Comparison of ENCODE assay signal across 11 mouse cellular contexts in the genomic region with DNA sequence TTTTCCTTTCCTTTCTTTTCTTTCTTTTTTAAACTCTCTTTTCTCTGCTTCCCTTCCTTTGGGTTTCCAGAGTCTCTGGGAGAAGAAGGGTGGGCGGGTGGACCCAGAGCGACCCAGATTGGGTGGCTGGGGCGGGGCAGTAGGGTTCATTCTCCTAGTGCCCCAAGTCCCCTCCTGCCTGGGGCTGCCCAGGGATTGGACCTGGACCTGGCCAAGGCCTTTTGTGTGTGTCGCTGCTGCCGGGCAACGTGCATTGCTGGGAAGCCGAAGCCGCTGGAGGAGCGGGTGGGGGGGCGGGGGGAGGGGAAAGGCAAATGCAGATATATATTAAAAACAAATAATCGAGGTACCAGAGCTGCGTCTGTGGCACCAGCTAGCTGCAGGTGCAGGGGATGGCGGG. TPM values are rescaled to one million over a fixed set of nuclear protein-coding genes. Genes with fewer than 3 reads are reported as not detected.
A peak's percentile ranks its signal among the peaks of the same experiment; 100 is the strongest.
DNase-seq lines count a peak whose midpoint lies in the region; ATAC-seq lines count a peak whose summit lies in the region.
"Had no signal": no experiment of that assay in that cellular context is flagged by ENCODE, and none has a peak within 500 bp of the region (broad histone marks: within the 10 kb centered on the region; RNA-seq: fewer than 3 reads in every experiment).

No protein-coding gene starts in this region.

- H3K9ac ChIP-seq in kidney, embryonic 16.5 days (replicated peaks; ENCODE audit: low read length): peak overlapping the region; percentile 78; the same call in 1 of the 2 replicates
- peak overlapping the region; percentile 80 for H3K9ac ChIP-seq in forebrain, embryonic 11.5 days (ENCODE audit: low read length)
- no peak overlapping the region; the same call in 1 of the 2 replicates for H3K9ac ChIP-seq in intestine, embryonic 14.5 days (ENCODE audit: low read length)
- peak overlapping the region; percentile 77 for H3K9ac ChIP-seq in neural tube, embryonic 14.5 days (replicated peaks; ENCODE audit: low read depth, low read length)

- peak overlapping the region; percentile 34 for H3K27ac ChIP-seq in kidney, embryonic 16.5 days (ENCODE audit: low read length)
- H3K27ac ChIP-seq in forebrain, embryonic 11.5 days (ENCODE audit: low read depth, low read length): no peak overlapping the region
- no peak overlapping the region for H3K27ac ChIP-seq in intestine, embryonic 14.5 days (ENCODE audit: low read depth)
- H3K27ac ChIP-seq in neural tube, embryonic 14.5 days (ENCODE audit: low read depth, low read length): peak overlapping the region; percentile 83; the same call in 1 of the 2 replicates

- WGBS in kidney, embryonic 16.5 days: 8% methylated on average over 13 of the region's 13 CpGs
- 3% methylated on average over 12 of the region's 13 CpGs for WGBS in forebrain, embryonic 11.5 days
- WGBS in intestine, embryonic 14.5 days: 7% methylated on average over 12 of the region's 13 CpGs
- 2% methylated on average over 13 of the region's 13 CpGs for WGBS in neural tube, embryonic 14.5 days

- H3K36me3 ChIP-seq in kidney, embryonic 16.5 days (ENCODE audit: insufficient read depth, low read length): no peaks in the 10 kb centered on the region
- no peaks in the 10 kb centered on the region for H3K36me3 ChIP-seq in forebrain, embryonic 11.5 days (ENCODE audit: control insufficient read depth, insufficient read depth, low read length)
- no peaks in the 10 kb centered on the region for H3K36me3 ChIP-seq in intestine, embryonic 14.5 days (ENCODE audit: control insufficient read depth, insufficient read depth, low read length)
- H3K36me3 ChIP-seq in neural tube, embryonic 14.5 days (ENCODE audit: control insufficient read depth, insufficient read depth, low read length): no peaks in the 10 kb centered on the region

- peaks cover 52% of the 10 kb centered on the region for H3K4me1 ChIP-seq in kidney, embryonic 16.5 days (ENCODE audit: insufficient read depth, low read length)
- H3K4me1 ChIP-seq in forebrain, embryonic 11.5 days (replicated peaks; ENCODE audit: control insufficient read depth, insufficient read depth, low read length): peaks cover 32% of the 10 kb centered on the region; the same call in 1 of the 2 replicates
- peaks cover 10% of the 10 kb centered on the region; the same call in 1 of the 2 replicates for H3K4me1 ChIP-seq in intestine, embryonic 14.5 days (replicated peaks; ENCODE audit: control insufficient read depth, insufficient read depth, low read length)
- peaks cover 27% of the 10 kb centered on the region for H3K4me1 ChIP-seq in neural tube, embryonic 14.5 days (ENCODE audit: control insufficient read depth, insufficient read depth, low read length)

- peaks cover 20% of the 10 kb centered on the region for H3K27me3 ChIP-seq in kidney, embryonic 16.5 days (ENCODE audit: insufficient read depth, low read length)
- peaks cover 2% of the 10 kb centered on the region; the same call in 1 of the 2 replicates for H3K27me3 ChIP-seq in forebrain, embryonic 11.5 days (ENCODE audit: control insufficient read depth, insufficient read depth, low read length)
- H3K27me3 ChIP-seq in intestine, embryonic 14.5 days (replicated peaks; ENCODE audit: control insufficient read depth, insufficient read depth, low read length): peaks cover 37% of the 10 kb centered on the region
- no peaks in the 10 kb centered on the region for H3K27me3 ChIP-seq in neural tube, embryonic 14.5 days (ENCODE audit: control insufficient read depth, insufficient read depth, low read length)

- ATAC-seq in kidney, embryonic 16.5 days (ENCODE audit: low FRiP score, low TSS enrichment): no peak
- ATAC-seq in forebrain, embryonic 11.5 days (replicated peaks; ENCODE audit: low FRiP score): peak; percentile 40
- no peak for ATAC-seq in intestine, embryonic 14.5 days (replicated peaks; ENCODE audit: low FRiP score, low TSS enrichment, low read depth)
- ATAC-seq in neural tube, embryonic 14.5 days (ENCODE audit: low read depth): no peak

- peak overlapping the region; percentile 92 for H3K4me2 ChIP-seq in kidney, embryonic 16.5 days (replicated peaks; ENCODE audit: low read depth, low read length)
- peak overlapping the region; percentile 94 for H3K4me2 ChIP-seq in forebrain, embryonic 11.5 days (ENCODE audit: low read depth, low read length, severe bottlenecking)
- peak overlapping the region; percentile 73 for H3K4me2 ChIP-seq in intestine, embryonic 14.5 days (ENCODE audit: low read length)
- H3K4me2 ChIP-seq in neural tube, embryonic 14.5 days (ENCODE audit: low read depth, low read length): peak overlapping the region; percentile 70

- H3K4me3 ChIP-seq in kidney, embryonic 16.5 days (ENCODE audit: low read length): peak overlapping the region; percentile 51
- H3K4me3 ChIP-seq in forebrain, embryonic 11.5 days (ENCODE audit: low read depth, low read length): no peak overlapping the region; the same call in 1 of the 2 replicates
- H3K4me3 ChIP-seq in intestine, embryonic 14.5 days (ENCODE audit: low read depth, low read length): peak overlapping the region; percentile 44; the same call in 1 of the 2 replicates
- H3K4me3 ChIP-seq in neural tube, embryonic 14.5 days (ENCODE audit: low read depth, low read length): peak overlapping the region; percentile 37; the same call in 1 of the 2 replicates

- no peaks in the 10 kb centered on the region for H3K9me3 ChIP-seq in kidney, embryonic 16.5 days (ENCODE audit: low read length)
- H3K9me3 ChIP-seq in forebrain, embryonic 11.5 days (ENCODE audit: control insufficient read depth, low read length): no peaks in the 10 kb centered on the region
- H3K9me3 ChIP-seq in intestine, embryonic 14.5 days (ENCODE audit: control insufficient read depth, low read length): no peaks in the 10 kb centered on the region
- H3K9me3 ChIP-seq in neural tube, embryonic 14.5 days (ENCODE audit: control insufficient read depth, low read length): no peaks in the 10 kb centered on the region
- H3K9me3 ChIP-seq: megakaryocyte, embryonic 14.5 days had no signal

- no peak for DNase-seq in kidney, adult 8-10 months
- peak; percentile 71 for DNase-seq in forebrain, embryonic 11.5 days (ENCODE audit: low spot score)
- no peak for DNase-seq in intestine, embryonic 14.5 days (ENCODE audit: low spot score)
- DNase-seq in layer of hippocampus, adult 18-20 months (ENCODE audit: low spot score in 2 of 2): no peak
- DNase-seq in layer of hippocampus, postnatal 25 days (ENCODE audit: extremely low spot score in 1 of 2, low spot score in 1 of 2): no peak
- DNase-seq in layer of hippocampus, postnatal 14 days (ENCODE audit: low spot score in 2 of 2): no peak

RNA-seq across cellular contexts. Expression of a gene that starts 10.2 kb away (rescaled TPM):
- polyA plus RNA-seq in kidney, embryonic 16.5 days (2015; fragmentation: Nextera tagmentation; extraction: Ambion mirVana): 27.4 and 27.7 TPM in 2 replicates
- not detected in 2 replicates for polyA plus RNA-seq in forebrain, embryonic 11.5 days (2014; fragmentation: Nextera tagmentation; extraction: Ambion mirVana)
- polyA plus RNA-seq in intestine, embryonic 14.5 days (2014; fragmentation: Nextera tagmentation; extraction: Ambion mirVana): not detected in 2 replicates
- polyA plus RNA-seq in neural tube, embryonic 14.5 days (2014; fragmentation: Nextera tagmentation; extraction: Ambion mirVana): 0.11 TPM in 1 of 2 replicates, not detected in the other
- under 1 TPM; 0.28 to 0.72 TPM for total RNA-seq in layer of hippocampus, adult 18-20 months (2021)
- 1 to 10 TPM in 1 of 2 experiments, under 1 TPM in 1; 0.47 to 1.2 TPM for total RNA-seq in layer of hippocampus, postnatal 25 days (2021)
- total RNA-seq in layer of hippocampus, postnatal 14 days (2021): 1 to 10 TPM; 1.5 to 2.4 TPM
- total RNA-seq: common myeloid progenitor, adult 5-6 weeks; ES-E14 had no signal

Comparison
In these comparisons a context has a peak if more than half of its experiments do, and no peak if none do; other contexts are left out.
1. H3K27ac ChIP-seq: peak in kidney, embryonic 16.5 days (single experiment) and neural tube, embryonic 14.5 days (single experiment); none in forebrain, embryonic 11.5 days (single experiment) and intestine, embryonic 14.5 days (single experiment).
2. RNA of a gene that starts 10.2 kb away (polyA plus RNA-seq): 27.4 to 27.7 TPM in kidney, embryonic 16.5 days; 0.11 TPM in neural tube, embryonic 14.5 days, not detected in forebrain, embryonic 11.5 days and not detected in intestine, embryonic 14.5 days; every median in the first group is over 10 times any median in the second.
3. Peak in every context shown above with its lines, with median percentiles within 50 percentile points of each other: H3K4me2 ChIP-seq.